Mouse (Mus musculus) ES-Bruce4 (cell line): ENCODE measurements around the gene Coro1a.

Experiments
- CTCF ChIP-seq: IDR thresholded peaks from one replicate; pipeline ENCODE4 v1.8.1; 2011; ENCODE audit warnings: low read depth, low read length
- EP300 ChIP-seq: IDR thresholded peaks from 2 replicates; pipeline ENCODE4 v1.6.1; 2011; ENCODE audit warnings: low read depth, low read length; ENCODE audit not compliant: insufficient read depth
- POLR2A ChIP-seq: IDR thresholded peaks from one replicate; pipeline ENCODE4 v1.8.1; 2011; ENCODE audit warnings: low read length; ENCODE audit not compliant: insufficient read depth

DNA sequence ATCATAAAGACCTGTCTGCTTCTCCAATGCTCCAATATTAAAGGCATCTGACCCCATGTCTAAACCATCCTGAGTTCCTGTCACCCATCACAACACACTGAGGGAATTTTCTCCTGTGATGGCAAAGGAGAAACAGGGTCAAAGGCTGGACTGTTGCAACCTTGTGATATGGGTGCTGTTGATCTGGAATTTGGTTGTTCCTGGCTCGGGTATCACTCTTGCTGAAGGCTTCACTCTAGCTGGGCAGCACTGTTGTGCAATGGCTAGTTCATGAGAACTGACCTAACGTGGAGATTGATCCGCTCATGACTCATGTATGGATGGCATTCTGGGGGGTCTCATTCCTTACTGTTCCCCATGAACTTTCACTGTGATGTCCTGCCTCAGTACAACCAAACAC is 18.6 kb downstream of the Coro1a start:
- TF ChIP-seq CTCF, result no peak
- no peak for TF ChIP-seq POLR2A
- TF ChIP-seq EP300, result no peak
